Mouse (Mus musculus) thymus, adult 2 months (tissue): ENCODE results near the gene Tmem245. TPM values are rescaled to one million over a fixed set of nuclear protein-coding genes. Genes with fewer than 3 reads are reported as not detected.
"Not testable (repeated sequence)": the region's sequence is repeated elsewhere in the genome, so short reads cannot be mapped to it uniquely, and the experiment has no call there.

ENCODE experiments used
- DNase-seq: peaks from one replicate; pipeline ENCODE4 v3.0.0; 2021
- H3K27ac ChIP-seq: fragments of 200-500 bp; 2 replicates; pipeline ENCODE4 v1.5.1; 2012; ENCODE audit warnings: low read length, control low read depth; ENCODE audit not compliant: control insufficient read depth, insufficient read depth
- H3K27me3 ChIP-seq: fragments of 200-500 bp; 2 replicates; pipeline ENCODE4 v1.6.1; 2012; ENCODE audit warnings: mild to moderate bottlenecking, low read length, moderate library complexity, mixed read lengths; ENCODE audit not compliant: control insufficient read depth, insufficient read depth
- H3K36me3 ChIP-seq: fragments of 200-500 bp; 2 replicates; pipeline ENCODE4 v1.6.1; 2012; ENCODE audit warnings: mild to moderate bottlenecking, low read length, moderate library complexity; ENCODE audit not compliant: control insufficient read depth, insufficient read depth
- H3K4me1 ChIP-seq: fragments of 200-500 bp; replicated peaks from 2 replicates; pipeline ENCODE4 v1.6.1; 2012; ENCODE audit warnings: low read length; ENCODE audit not compliant: control insufficient read depth, insufficient read depth
- H3K4me3 ChIP-seq: fragments of 200-500 bp; 2 replicates; pipeline ENCODE4 v1.5.1; 2012; ENCODE audit warnings: mild to moderate bottlenecking, low read length, control low read depth, moderate library complexity; ENCODE audit not compliant: control insufficient read depth, insufficient read depth
- CTCF ChIP-seq: fragments of 200-500 bp; IDR thresholded peaks from 2 replicates; pipeline ENCODE4 v1.5.1; 2012; ENCODE audit warnings: mild to moderate bottlenecking, control low read depth, low read length, moderate library complexity, borderline replicate concordance; ENCODE audit not compliant: control insufficient read depth, poor library complexity, insufficient read depth; ENCODE audit errors: extremely low read depth
- POLR2A ChIP-seq: fragments of 200-500 bp; IDR thresholded peaks from 2 replicates; pipeline ENCODE4 v1.6.1; 2012; ENCODE audit warnings: mild to moderate bottlenecking, low read length, control low read depth, moderate library complexity; ENCODE audit not compliant: control insufficient read depth, poor library complexity, insufficient read depth; ENCODE audit errors: extremely low read depth
- WGBS: fragments of 180-500 bp; shearing (Covaris S2); methylation state at CpG from one replicate; pipeline ENCODE4 v1.1.7; 2018; 5-methylcytosine and 5-hydroxymethylcytosine counted together
- polyA plus RNA-seq: library from polyadenylated mRNA; depleted of rRNA; stranded (reverse); fragments of >200 nt; gene quantifications from 2 replicates; pipeline ENCODE4 v1.2.3, GENCODE M21; 2012

Gene Tmem245
- polyA plus RNA-seq, 1 experiment: 27.2 TPM

GRCm38 (mm10) chr4:56880036-56880703 is 67.1 kb downstream of the Tmem245 start:
- no peaks in the 10 kb centered on the region for H3K4me1 ChIP-seq
- no peak overlapping the region for H3K4me3 ChIP-seq
- DNase-seq: no peak
- no peaks in the 10 kb centered on the region for H3K27me3 ChIP-seq
- peaks cover 3% of the 10 kb centered on the region; the same call in 1 of the 2 replicates for H3K36me3 ChIP-seq
- WGBS: 93% methylated on average over 11 of the region's 11 CpGs
- no peak for TF ChIP-seq POLR2A
- no peak overlapping the region for H3K27ac ChIP-seq

DNA sequence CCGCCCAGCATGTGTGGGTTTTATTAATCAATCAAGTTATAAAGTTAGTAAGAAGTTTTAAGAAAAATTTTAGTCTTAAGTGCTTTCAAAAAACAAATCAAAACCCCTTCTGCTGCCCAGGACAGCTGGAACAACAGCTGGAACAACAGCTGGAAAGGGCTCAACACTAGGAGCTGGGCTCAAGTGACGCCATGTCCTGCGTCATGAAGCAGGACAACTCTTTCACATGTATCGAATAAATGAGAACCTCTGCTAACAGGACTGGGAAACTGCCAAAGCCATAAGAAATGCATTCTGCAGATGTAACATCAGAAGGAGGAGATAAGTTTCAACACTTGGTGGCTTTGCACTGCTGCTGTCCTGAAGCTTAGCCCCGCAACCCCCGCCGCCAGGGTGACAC is 68.3 kb downstream of the Tmem245 start:
- Histone ChIP-seq H3K36me3 (no peaks in the 10 kb centered on the region), H3K27me3 (no peaks in the 10 kb centered on the region), H3K27ac (no peak overlapping the region), H3K4me3 (no peak overlapping the region), H3K4me1 (no peaks in the 10 kb centered on the region)
- TF ChIP-seq POLR2A (no peak), CTCF (no peak)
- 97% methylated on average over 7 of the region's 7 CpGs for WGBS
- DNase-seq: no peak

DNA sequence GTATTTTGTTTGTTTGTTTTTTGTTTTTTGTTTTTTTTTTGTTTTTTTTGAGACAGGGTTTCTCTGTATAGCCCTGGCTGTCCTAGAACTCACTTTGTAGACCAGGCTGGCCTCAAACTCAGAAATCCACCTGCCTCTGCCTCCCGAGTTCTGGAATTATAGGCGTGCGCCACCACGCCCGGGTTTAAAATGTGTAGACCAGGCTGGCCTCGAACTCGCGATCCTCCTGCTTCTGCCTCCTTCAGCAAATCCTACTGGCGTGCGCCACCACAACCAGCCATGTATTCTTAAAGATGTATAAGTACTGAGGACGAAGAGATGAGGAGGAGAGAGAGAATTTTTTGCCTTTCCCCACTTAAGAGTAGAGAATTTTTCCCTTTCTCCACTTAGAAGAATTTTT is 76.7 kb downstream of the Tmem245 start:
- not testable (repeated sequence) for H3K4me1 ChIP-seq, DNase-seq, H3K4me3 ChIP-seq, H3K36me3 ChIP-seq, H3K27me3 ChIP-seq, H3K27ac ChIP-seq
- WGBS: 98% methylated on average over 11 of the region's 11 CpGs

GRCm38 (mm10) chr4:56867761-56868160 is 79.5 kb downstream of the Tmem245 start:
- no peak for DNase-seq
- no peak for TF ChIP-seq POLR2A
- no peak for TF ChIP-seq CTCF
- peaks cover 4% of the 10 kb centered on the region for H3K4me1 ChIP-seq
- H3K27ac ChIP-seq: no peak overlapping the region
- H3K27me3 ChIP-seq: no peaks in the 10 kb centered on the region
- WGBS: 93% methylated on average over 5 of the region's 5 CpGs
- no peaks in the 10 kb centered on the region for H3K36me3 ChIP-seq
- H3K4me3 ChIP-seq: no peak overlapping the region

DNA sequence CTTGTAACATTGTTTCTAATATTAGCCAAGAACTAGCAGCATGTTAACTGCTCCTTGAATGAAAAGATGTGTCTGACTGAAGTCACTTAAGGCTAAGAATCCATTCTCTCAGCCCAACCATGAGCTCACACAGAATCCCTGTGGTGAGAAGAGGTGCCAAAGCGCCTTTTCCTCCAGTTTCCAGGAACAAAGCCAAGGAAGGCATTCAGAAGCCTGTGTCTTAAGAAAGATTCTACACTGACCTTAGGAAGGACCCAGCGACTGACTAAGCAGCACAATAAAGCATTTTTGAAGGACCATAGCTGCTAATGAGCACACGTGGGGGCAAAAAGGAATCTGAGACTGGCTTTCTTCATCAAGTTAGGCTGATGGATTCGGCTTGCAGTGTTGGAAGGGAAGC is 81.3 kb downstream of the Tmem245 start:
- H3K4me1 ChIP-seq: peaks cover 4% of the 10 kb centered on the region
- no peaks in the 10 kb centered on the region for H3K36me3 ChIP-seq
- WGBS: 87% methylated on average over 4 of the region's 4 CpGs
- H3K4me3 ChIP-seq: no peak overlapping the region
- DNase-seq: no peak
- TF ChIP-seq CTCF (no peak), POLR2A (no peak)
- H3K27me3 ChIP-seq: no peaks in the 10 kb centered on the region
- H3K27ac ChIP-seq: no peak overlapping the region

- no peaks in the 10 kb centered on the region for H3K36me3 ChIP-seq
- peak within 1 kb of the TSS; percentile 54 for H3K4me3 ChIP-seq
- TF ChIP-seq POLR2A: no peak
- peak; percentile 14; the same call in 1 of the 2 replicates for TF ChIP-seq CTCF
- H3K27ac ChIP-seq: no peak within 1 kb of the TSS
- H3K4me1 ChIP-seq: peaks cover 4% of the 10 kb centered on the region
- under 1% methylated on average over 45 of the region's 45 CpGs for WGBS
- peak; percentile 87 for DNase-seq
- no peaks in the 10 kb centered on the region for H3K27me3 ChIP-seq
Measured at GRCm38 (mm10) chr4:56865003-56865511, 82.2 kb downstream of the Tmem245 start, which contains the start of gene Ctnnal1. TSS of gene Ctnnal1 (minus strand) at chr4:56865188.

- Histone ChIP-seq H3K4me1 (peaks cover 4% of the 10 kb centered on the region), H3K27me3 (no peaks in the 10 kb centered on the region), H3K4me3 (peak overlapping the region; percentile 54), H3K27ac (no peak overlapping the region), H3K36me3 (no peaks in the 10 kb centered on the region)
- under 1% methylated on average over 49 of the region's 49 CpGs for WGBS
- DNase-seq: no peak
- no peak for TF ChIP-seq CTCF
- no peak for TF ChIP-seq POLR2A
Measured at GRCm38 (mm10) chr4:56864417-56865001, 82.7 kb downstream of the Tmem245 start.
